Mouse (Mus musculus) layer of hippocampus, adult 8-10 months (tissue): ENCODE data around the gene Mme. TPM values are rescaled to one million over a fixed set of nuclear protein-coding genes. Genes with fewer than 3 reads are reported as not detected.

Experiments
- DNase-seq, 2 experiments: peaks; one replicate each; pipeline ENCODE4 v3.0.0; 2022; ENCODE audit warnings: low spot score in 2 of 2
- total RNA-seq, 4 experiments: library from RNA; stranded (reverse); gene quantifications; 2 replicates each; pipeline ENCODE4 v1.2.4; 2022

Gene Mme
- total RNA-seq, 4 experiments from 2014 or later, result 1.8 to 7.8 (median 4.1) TPM

GRCm38 (mm10) chr3:63350704-63351103 lies 109.4 kb downstream of the Mme start:
- DNase-seq, result no peak

GRCm38 (mm10) chr3:63351680-63352260 lies 110.4 kb downstream of the Mme start:
- DNase-seq, result no peak

GRCm38 (mm10) chr3:63359512-63359911 lies 118.2 kb downstream of the Mme start:
- no peak for DNase-seq

- no peak for DNase-seq
Measured at GRCm38 (mm10) chr3:63384989-63385388, 143.7 kb downstream of the Mme start.

- DNase-seq, result no peak
Measured at GRCm38 (mm10) chr3:63390774-63391173, 149.4 kb downstream of the Mme start.

GRCm38 (mm10) chr3:63391348-63391747 lies 150.0 kb downstream of the Mme start:
- no peak for DNase-seq

- DNase-seq, result no peak
Measured at GRCm38 (mm10) chr3:63394424-63394941, 153.1 kb downstream of the Mme start.

GRCm38 (mm10) chr3:63398171-63398570 lies 156.8 kb downstream of the Mme start:
- DNase-seq, result no peak

- no peak for DNase-seq
Measured at GRCm38 (mm10) chr3:63406438-63406837, 165.1 kb downstream of the Mme start.

- no peak for DNase-seq
Measured at GRCm38 (mm10) chr3:63411006-63411405, 169.7 kb downstream of the Mme start.

- DNase-seq, result no peak
Measured at GRCm38 (mm10) chr3:63412220-63412937, 171.0 kb downstream of the Mme start.

- DNase-seq, result no peak
Measured at GRCm38 (mm10) chr3:63413046-63413911, 171.9 kb downstream of the Mme start.

GRCm38 (mm10) chr3:63417284-63417683 lies 175.9 kb downstream of the Mme start:
- no peak for DNase-seq

GRCm38 (mm10) chr3:63417758-63418157 lies 176.4 kb downstream of the Mme start:
- DNase-seq, result no peak

GRCm38 (mm10) chr3:63423552-63423951 lies 182.2 kb downstream of the Mme start:
- DNase-seq, result no peak

Other genes starting within 250 kb of the Mme start
- gene Gm34302, start 242.3 kb downstream of the Mme start, total RNA-seq, result not detected